Mouse (Mus musculus): ENCODE results near the gene A3galt2. TPM values are rescaled to one million over a fixed set of nuclear protein-coding genes. Genes with fewer than 3 reads are reported as not detected.

Gene A3galt2
- polyA plus RNA-seq (2015; fragmentation: Nextera tagmentation; extraction: Ambion mirVana) = 0.09 and 0.15 TPM in 2 replicates

- Histone ChIP-seq H3K36me3 (peaks cover 48% of the 10 kb centered on the region), H3K9me3 (no peaks in the 10 kb centered on the region), H3K4me1 (peaks cover 14% of the 10 kb centered on the region; the same call in 1 of the 2 replicates), H3K27me3 (no peaks in the 10 kb centered on the region), H3K4me3 (no peak within 1 kb of the TSS), H3K27ac (no peak within 1 kb of the TSS), H3K4me2 (replicated peaks) (no peak within 1 kb of the TSS), H3K9ac (no peak within 1 kb of the TSS)
- ATAC-seq (ENCODE audit: low FRiP score, low read depth) = 0 out of 2 replicates have a peak, but pooled peaks have one; percentile 5
- WGBS = 64% methylated on average over 3 of the region's 3 CpGs
These were observed at the start of gene A3galt2 for GRCm38 (mm10) chr4:128755064-128755463. Gene A3galt2, plus strand, starts transcription at chr4:128755364.

GRCm38 (mm10) chr4:128706626-128707025, 48.5 kb upstream of the A3galt2 start:
- Histone ChIP-seq H3K9me3 (no peaks in the 10 kb centered on the region), H3K27ac (no peak overlapping the region), H3K4me3 (no peak overlapping the region), H3K9ac (no peak overlapping the region), H3K27me3 (no peaks in the 10 kb centered on the region), H3K4me1 (peaks cover 26% of the 10 kb centered on the region), H3K4me2 (replicated peaks) (no peak overlapping the region; the same call in 1 of the 2 replicates), H3K36me3 (peaks cover 16% of the 10 kb centered on the region)
- ATAC-seq (ENCODE audit: low FRiP score, low read depth) = peak; percentile 30; the same call in 1 of the 2 replicates
- 12% methylated on average over 9 of the region's 9 CpGs for WGBS

GRCm38 (mm10) chr4:128707384-128707783, 47.8 kb upstream of the A3galt2 start:
- Histone ChIP-seq H3K27me3 (no peaks in the 10 kb centered on the region), H3K27ac (no peak overlapping the region), H3K4me2 (replicated peaks) (no peak overlapping the region), H3K36me3 (peaks cover 16% of the 10 kb centered on the region), H3K9ac (no peak overlapping the region), H3K9me3 (no peaks in the 10 kb centered on the region), H3K4me1 (peaks cover 33% of the 10 kb centered on the region), H3K4me3 (no peak overlapping the region)
- ATAC-seq (ENCODE audit: low FRiP score, low read depth) = no peak
- WGBS = 49% methylated on average over 4 of the region's 4 CpGs

- 87% methylated on average over 15 of the region's 15 CpGs for WGBS
- H3K4me1 ChIP-seq = peaks cover 37% of the 10 kb centered on the region
- H3K27ac ChIP-seq = no peak overlapping the region
- H3K4me3 ChIP-seq = no peak overlapping the region
- H3K9ac ChIP-seq = no peak overlapping the region
- H3K4me2 ChIP-seq (replicated peaks) = no peak overlapping the region
- no peaks in the 10 kb centered on the region for H3K27me3 ChIP-seq
- no peak for ATAC-seq (ENCODE audit: low FRiP score, low read depth)
- no peaks in the 10 kb centered on the region for H3K9me3 ChIP-seq
- H3K36me3 ChIP-seq = peaks cover 16% of the 10 kb centered on the region
These were observed 45.9 kb upstream of the A3galt2 start for GRCm38 (mm10) chr4:128709061-128709780.

- WGBS = 87% methylated on average over 12 of the region's 12 CpGs
These were observed 45.4 kb upstream of the A3galt2 start for GRCm38 (mm10) chr4:128709781-128710166.

GRCm38 (mm10) chr4:128710286-128710685, 44.9 kb upstream of the A3galt2 start:
- Histone ChIP-seq H3K36me3 (peaks cover 16% of the 10 kb centered on the region), H3K4me3 (no peak overlapping the region), H3K9ac (no peak overlapping the region), H3K4me2 (replicated peaks) (no peak overlapping the region), H3K4me1 (peaks cover 41% of the 10 kb centered on the region), H3K27me3 (no peaks in the 10 kb centered on the region), H3K27ac (no peak overlapping the region), H3K9me3 (no peaks in the 10 kb centered on the region)
- ATAC-seq (ENCODE audit: low FRiP score, low read depth) = no peak
- WGBS = 90% methylated on average over 6 of the region's 6 CpGs

More at GRCm38 (mm10) chr4:128709781-128710166, 45.4 kb upstream of the A3galt2 start:
- H3K9me3 ChIP-seq = no peaks in the 10 kb centered on the region
- H3K36me3 ChIP-seq = peaks cover 16% of the 10 kb centered on the region
- H3K27me3 ChIP-seq = no peaks in the 10 kb centered on the region
- no peak overlapping the region for H3K27ac ChIP-seq
- no peak overlapping the region for H3K4me2 ChIP-seq (replicated peaks)
- no peak overlapping the region for H3K9ac ChIP-seq
- no peak for ATAC-seq (ENCODE audit: low FRiP score, low read depth)
- H3K4me3 ChIP-seq = no peak overlapping the region
- peaks cover 37% of the 10 kb centered on the region for H3K4me1 ChIP-seq

GRCm38 (mm10) chr4:128710800-128711199, 44.4 kb upstream of the A3galt2 start:
- peak overlapping the region; percentile 61; the same call in 1 of the 2 replicates for H3K4me2 ChIP-seq (replicated peaks)
- peaks cover 16% of the 10 kb centered on the region for H3K36me3 ChIP-seq
- no peaks in the 10 kb centered on the region for H3K27me3 ChIP-seq
- no peak for ATAC-seq (ENCODE audit: low FRiP score, low read depth)
- H3K9ac ChIP-seq = no peak overlapping the region
- 75% methylated on average over 9 of the region's 9 CpGs for WGBS
- no peak overlapping the region for H3K27ac ChIP-seq
- H3K4me1 ChIP-seq = peaks cover 46% of the 10 kb centered on the region
- no peaks in the 10 kb centered on the region for H3K9me3 ChIP-seq
- no peak overlapping the region for H3K4me3 ChIP-seq

GRCm38 (mm10) chr4:128711455-128712135, 43.6 kb upstream of the A3galt2 start:
- H3K9me3 ChIP-seq = no peaks in the 10 kb centered on the region
- peaks cover 16% of the 10 kb centered on the region for H3K36me3 ChIP-seq
- H3K27ac ChIP-seq = no peak overlapping the region
- no peaks in the 10 kb centered on the region for H3K27me3 ChIP-seq
- H3K9ac ChIP-seq = peak overlapping the region; percentile 50
- H3K4me3 ChIP-seq = peak overlapping the region; percentile 23
- H3K4me2 ChIP-seq (replicated peaks) = peak overlapping the region; percentile 61
- ATAC-seq (ENCODE audit: low FRiP score, low read depth) = peak; percentile 62
- WGBS = 12% methylated on average over 24 of the region's 24 CpGs
- H3K4me1 ChIP-seq = peaks cover 46% of the 10 kb centered on the region

GRCm38 (mm10) chr4:128712136-128712655, 43.0 kb upstream of the A3galt2 start:
- no peak overlapping the region for H3K27ac ChIP-seq
- H3K27me3 ChIP-seq = no peaks in the 10 kb centered on the region
- 66% methylated on average over 13 of the region's 13 CpGs for whole genome bisulfite sequencing
- no peaks in the 10 kb centered on the region for H3K9me3 ChIP-seq
- peaks cover 48% of the 10 kb centered on the region for H3K4me1 ChIP-seq
- H3K4me2 ChIP-seq (replicated peaks) = peak overlapping the region; percentile 61
- no peak for ATAC-seq (ENCODE audit: low FRiP score, low read depth)
- peaks cover 16% of the 10 kb centered on the region for H3K36me3 ChIP-seq
- H3K4me3 ChIP-seq = 0 out of 2 replicates have a peak overlapping the region, but pooled peaks have one; percentile 23
- peak overlapping the region; percentile 50 for H3K9ac ChIP-seq

GRCm38 (mm10) chr4:128712941-128713340, 42.2 kb upstream of the A3galt2 start:
- Histone ChIP-seq H3K36me3 (peaks cover 14% of the 10 kb centered on the region), H3K4me3 (no peak overlapping the region), H3K4me1 (peaks cover 55% of the 10 kb centered on the region), H3K9me3 (no peaks in the 10 kb centered on the region), H3K27ac (no peak overlapping the region), H3K4me2 (replicated peaks) (no peak overlapping the region), H3K27me3 (no peaks in the 10 kb centered on the region), H3K9ac (no peak overlapping the region)
- no peak for ATAC-seq (ENCODE audit: low FRiP score, low read depth)
- 77% methylated on average over 6 of the region's 6 CpGs for WGBS

- Histone ChIP-seq H3K4me1 (peaks cover 72% of the 10 kb centered on the region), H3K4me2 (replicated peaks) (peak overlapping the region; percentile 51), H3K9ac (peak overlapping the region; percentile 35; the same call in 1 of the 2 replicates), H3K9me3 (no peaks in the 10 kb centered on the region), H3K27me3 (no peaks in the 10 kb centered on the region), H3K27ac (peak overlapping the region; percentile 90), H3K36me3 (no peaks in the 10 kb centered on the region), H3K4me3 (0 out of 2 replicates have a peak overlapping the region, but pooled peaks have one; percentile 7)
- peak; percentile 69 for ATAC-seq (ENCODE audit: low FRiP score, low read depth)
- 6% methylated on average over 14 of the region's 14 CpGs for WGBS
These were observed 39.6 kb upstream of the A3galt2 start for GRCm38 (mm10) chr4:128715241-128716204.
